Mouse (Mus musculus): ENCODE measurements at regions not wholly inside any gene's neighbourhood (a gene's known extent, or its start where the extent isn't known, plus 50 kb on each side); places are given as distances from the start of the nearest gene placed in this dataset.

- Histone ChIP-seq H3K4me2 (replicated peaks; ENCODE audit: low read depth) (no peak overlapping the region), H3K9me3 (ENCODE audit: control insufficient read depth) (no peaks in the 10 kb centered on the region), H3K4me1 (replicated peaks; ENCODE audit: control insufficient read depth, insufficient read depth, low read length) (no peaks in the 10 kb centered on the region), H3K27me3 (replicated peaks; ENCODE audit: control insufficient read depth, insufficient read depth, low read length) (no peaks in the 10 kb centered on the region), H3K27ac (ENCODE audit: low read depth, low read length) (no peak overlapping the region), H3K9ac (ENCODE audit: low read depth, low read length) (no peak overlapping the region), H3K4me3 (ENCODE audit: low read depth, low read length) (no peak overlapping the region), H3K36me3 (ENCODE audit: control insufficient read depth, insufficient read depth) (no peaks in the 10 kb centered on the region)
- no peak for TF ChIP-seq CTCF (IDR thresholded peaks at IDR 0.05; ENCODE audit: low read depth)
- 59% methylated on average over 7 of the region's 7 CpGs for WGBS
- ATAC-seq = no peak
These were observed 78.0 kb upstream of the Sec14l1 start for GRCm38 (mm10) chr11:117036977-117037376.

- no peak overlapping the region for H3K27ac ChIP-seq (ENCODE audit: low read depth, low read length)
- H3K4me2 ChIP-seq (replicated peaks; ENCODE audit: low read depth) = peak overlapping the region; percentile 31
- no peak overlapping the region for H3K9ac ChIP-seq (ENCODE audit: low read depth, low read length)
- no peak overlapping the region for H3K4me3 ChIP-seq (ENCODE audit: low read depth, low read length)
- no peaks in the 10 kb centered on the region for H3K4me1 ChIP-seq (replicated peaks; ENCODE audit: control insufficient read depth, insufficient read depth, low read length)
- 38% methylated on average over 19 of the region's 20 CpGs for WGBS
- TF ChIP-seq CTCF (IDR thresholded peaks at IDR 0.05; ENCODE audit: low read depth) = peak; percentile 46
- peak; percentile 55; the same call in 1 of the 2 replicates for ATAC-seq
- no peaks in the 10 kb centered on the region for H3K27me3 ChIP-seq (replicated peaks; ENCODE audit: control insufficient read depth, insufficient read depth, low read length)
- no peaks in the 10 kb centered on the region for H3K9me3 ChIP-seq (ENCODE audit: control insufficient read depth)
- no peaks in the 10 kb centered on the region for H3K36me3 ChIP-seq (ENCODE audit: control insufficient read depth, insufficient read depth)
These were observed 76.5 kb upstream of the Sec14l1 start for GRCm38 (mm10) chr11:117038282-117039106.

GRCm38 (mm10) chr11:117040829-117041228 lies 74.1 kb upstream of the Sec14l1 start:
- no peaks in the 10 kb centered on the region for H3K27me3 ChIP-seq (replicated peaks; ENCODE audit: control insufficient read depth, insufficient read depth, low read length)
- no peaks in the 10 kb centered on the region for H3K9me3 ChIP-seq (ENCODE audit: control insufficient read depth)
- no peak for TF ChIP-seq CTCF (IDR thresholded peaks at IDR 0.05; ENCODE audit: low read depth)
- 22% methylated on average over 4 of the region's 4 CpGs for WGBS
- no peak overlapping the region for H3K4me3 ChIP-seq (ENCODE audit: low read depth, low read length)
- no peaks in the 10 kb centered on the region for H3K4me1 ChIP-seq (replicated peaks; ENCODE audit: control insufficient read depth, insufficient read depth, low read length)
- no peak overlapping the region for H3K4me2 ChIP-seq (replicated peaks; ENCODE audit: low read depth)
- no peak overlapping the region for H3K27ac ChIP-seq (ENCODE audit: low read depth, low read length)
- H3K9ac ChIP-seq (ENCODE audit: low read depth, low read length) = no peak overlapping the region
- H3K36me3 ChIP-seq (ENCODE audit: control insufficient read depth, insufficient read depth) = no peaks in the 10 kb centered on the region
- ATAC-seq = no peak

- H3K9me3 ChIP-seq (ENCODE audit: control insufficient read depth) = no peaks in the 10 kb centered on the region
- no peaks in the 10 kb centered on the region for H3K4me1 ChIP-seq (replicated peaks; ENCODE audit: control insufficient read depth, insufficient read depth, low read length)
- no peak overlapping the region for H3K4me3 ChIP-seq (ENCODE audit: low read depth, low read length)
- H3K9ac ChIP-seq (ENCODE audit: low read depth, low read length) = no peak overlapping the region
- 79% methylated on average over 5 of the region's 5 CpGs for WGBS
- H3K36me3 ChIP-seq (ENCODE audit: control insufficient read depth, insufficient read depth) = no peaks in the 10 kb centered on the region
- no peak for ATAC-seq
- no peak overlapping the region for H3K4me2 ChIP-seq (replicated peaks; ENCODE audit: low read depth)
- TF ChIP-seq CTCF (IDR thresholded peaks at IDR 0.05; ENCODE audit: low read depth) = no peak
- no peaks in the 10 kb centered on the region for H3K27me3 ChIP-seq (replicated peaks; ENCODE audit: control insufficient read depth, insufficient read depth, low read length)
- no peak overlapping the region for H3K27ac ChIP-seq (ENCODE audit: low read depth, low read length)
These were observed 72.6 kb upstream of the Sec14l1 start for GRCm38 (mm10) chr11:117042336-117042735.

GRCm38 (mm10) chr11:117043524-117043923 lies 71.4 kb upstream of the Sec14l1 start:
- TF ChIP-seq CTCF (IDR thresholded peaks at IDR 0.05; ENCODE audit: low read depth) = peak; percentile 84
- Histone ChIP-seq H3K36me3 (ENCODE audit: control insufficient read depth, insufficient read depth) (no peaks in the 10 kb centered on the region), H3K4me2 (replicated peaks; ENCODE audit: low read depth) (no peak overlapping the region), H3K27ac (ENCODE audit: low read depth, low read length) (no peak overlapping the region), H3K27me3 (replicated peaks; ENCODE audit: control insufficient read depth, insufficient read depth, low read length) (no peaks in the 10 kb centered on the region), H3K4me1 (replicated peaks; ENCODE audit: control insufficient read depth, insufficient read depth, low read length) (no peaks in the 10 kb centered on the region), H3K9ac (ENCODE audit: low read depth, low read length) (no peak overlapping the region), H3K9me3 (ENCODE audit: control insufficient read depth) (no peaks in the 10 kb centered on the region), H3K4me3 (ENCODE audit: low read depth, low read length) (no peak overlapping the region)
- 7% methylated on average over 8 of the region's 8 CpGs for WGBS
- 0 out of 2 replicates have a peak, but pooled peaks have one; percentile 31 for ATAC-seq

- Histone ChIP-seq H3K9me3 (ENCODE audit: control insufficient read depth) (no peaks in the 10 kb centered on the region), H3K4me1 (replicated peaks; ENCODE audit: control insufficient read depth, insufficient read depth, low read length) (no peaks in the 10 kb centered on the region), H3K27ac (ENCODE audit: low read depth, low read length) (no peak overlapping the region), H3K9ac (ENCODE audit: low read depth, low read length) (no peak overlapping the region), H3K4me3 (ENCODE audit: low read depth, low read length) (no peak overlapping the region), H3K36me3 (ENCODE audit: control insufficient read depth, insufficient read depth) (no peaks in the 10 kb centered on the region), H3K4me2 (replicated peaks; ENCODE audit: low read depth) (no peak overlapping the region), H3K27me3 (replicated peaks; ENCODE audit: control insufficient read depth, insufficient read depth, low read length) (no peaks in the 10 kb centered on the region)
- ATAC-seq = no peak
- 84% methylated on average over 1 of the region's 1 CpGs for WGBS
- TF ChIP-seq CTCF (IDR thresholded peaks at IDR 0.05; ENCODE audit: low read depth) = no peak
These were observed 70.2 kb upstream of the Sec14l1 start for GRCm38 (mm10) chr11:117044731-117045130.

Data from intestine, postnatal 0 days (tissue).